Mouse (Mus musculus) adrenal gland, adult 10 weeks (tissue): ENCODE data around the gene 1700049E17Rik2. TPM values are rescaled to one million over a fixed set of nuclear protein-coding genes. Genes with fewer than 3 reads are reported as not detected.

Experiments used
- polyA plus RNA-seq: library from polyadenylated mRNA; stranded (reverse); fragments of 350-450 nt; fragmentation: Illumina TruSeq; extraction: RNeasy Lipid Tissue Mini Kit (QIAGEN cat#74804); gene quantifications from one replicate; pipeline ENCODE4 v1.2.3, GENCODE M21; 2014; ENCODE audit warnings: low read depth, low replicate concordance

The 1700049E17Rik2 gene
- polyA plus RNA-seq, result not detected

DNA sequence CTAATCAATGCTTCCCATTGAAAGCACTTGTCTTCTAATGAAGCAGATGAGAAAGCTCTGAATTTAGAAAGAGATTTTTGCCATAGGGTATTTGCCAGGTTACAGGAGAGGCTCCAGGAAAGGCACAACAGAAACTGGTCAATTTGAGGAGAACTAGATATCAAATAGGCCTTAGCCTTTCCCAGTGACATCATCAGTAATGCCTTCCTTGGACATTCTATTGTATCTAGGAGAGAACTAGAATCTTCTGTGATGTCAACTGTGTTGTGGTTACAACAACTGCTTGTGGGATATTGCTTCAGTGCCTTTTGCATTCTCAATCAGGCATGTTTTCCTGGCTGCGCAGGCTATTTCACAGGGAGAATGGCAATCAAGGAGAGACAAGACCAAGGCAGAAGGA lies at the start of gene 1700049E17Rik2:
Gene 1700049E17Rik2, plus strand, starts transcription at position 301 of the 400 bp plus-strand sequence.

DNA sequence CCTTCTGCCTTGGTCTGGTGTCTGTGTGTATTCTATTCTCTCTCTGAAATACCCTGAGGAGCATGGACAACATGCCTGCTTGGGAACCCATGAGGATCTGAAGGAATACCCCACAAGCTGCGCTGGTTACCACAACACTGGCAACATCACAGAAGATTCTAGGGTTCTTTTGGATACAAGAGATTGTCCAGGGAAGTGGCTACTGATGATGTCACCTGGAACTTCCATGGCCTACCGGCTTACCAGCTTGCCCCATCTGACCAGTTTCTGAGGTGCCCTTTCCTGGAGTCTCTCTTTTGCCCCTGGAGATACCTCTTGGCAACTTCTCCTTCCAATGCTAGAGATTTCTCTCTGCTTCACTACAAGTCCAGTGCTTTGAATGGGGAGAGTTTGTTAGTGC lies 17.5 kb upstream of the 1700049E17Rik2 start, which contains the start of gene Gm7970:
Gene Gm7970, minus strand, starts transcription at position 101 of the 400 bp plus-strand sequence.

DNA sequence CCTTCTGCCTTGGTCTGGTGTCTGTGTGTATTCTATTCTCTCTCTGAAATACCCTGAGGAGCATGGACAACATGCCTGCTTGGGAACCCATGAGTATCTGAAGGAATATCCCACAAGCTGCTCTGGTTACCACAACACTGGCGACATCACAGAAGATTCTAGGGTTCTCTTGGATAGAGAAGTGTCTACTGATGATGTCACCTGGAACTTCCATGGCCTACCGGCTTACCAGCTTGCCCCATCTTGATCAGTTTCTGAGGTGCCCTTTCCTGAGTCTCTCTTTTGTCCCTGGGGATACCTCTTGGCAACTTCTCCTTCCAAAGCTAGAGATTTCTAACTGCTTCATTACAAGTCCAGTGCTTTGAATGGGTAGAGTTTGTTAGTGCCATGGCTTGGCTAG lies 51.5 kb downstream of the 1700049E17Rik2 start, which contains the start of gene Gm3072:
Gene Gm3072, minus strand, starts transcription at position 101 of the 400 bp plus-strand sequence.

Other genes with a start within 250 kb of the 1700049E17Rik2 start
- gene Gm5798, start 224.6 kb upstream of the 1700049E17Rik2 start, polyA plus RNA-seq, result not detected
- not detected for gene Gm7945, start 186.8 kb upstream of the 1700049E17Rik2 start, polyA plus RNA-seq
- not detected for gene Gm6482, start 164.9 kb upstream of the 1700049E17Rik2 start, polyA plus RNA-seq
- not detected for gene Gm7954, start 119.7 kb upstream of the 1700049E17Rik2 start, polyA plus RNA-seq
- gene Gm3486, start 83.7 kb upstream of the 1700049E17Rik2 start, polyA plus RNA-seq, result not detected
- not detected for gene Gm7970, start 17.6 kb upstream of the 1700049E17Rik2 start, polyA plus RNA-seq
- not detected for gene Gm3072, start 51.4 kb downstream of the 1700049E17Rik2 start, polyA plus RNA-seq
- not detected for gene Gm3676, start 73.3 kb downstream of the 1700049E17Rik2 start, polyA plus RNA-seq
- not detected for gene Gm8068, start 128.7 kb downstream of the 1700049E17Rik2 start, polyA plus RNA-seq
- not detected for gene Gm7929, start 177.4 kb downstream of the 1700049E17Rik2 start, polyA plus RNA-seq
- not detected for gene Gm47189, start 199.2 kb downstream of the 1700049E17Rik2 start, polyA plus RNA-seq